Mouse (Mus musculus) urinary bladder, postnatal 36 days (tissue): ENCODE measurements around the gene Heca.
"Not testable (repeated sequence)": the region's sequence is repeated elsewhere in the genome, so short reads cannot be mapped to it uniquely, and the experiment has no call there.

Source experiments
- DNase-seq, 2 experiments: peaks; one replicate each; pipeline ENCODE4 v3.0.0; 2022; ENCODE audit warnings: low spot score in 2 of 2, mixed read lengths in 1 of 2

Gene Heca

DNA sequence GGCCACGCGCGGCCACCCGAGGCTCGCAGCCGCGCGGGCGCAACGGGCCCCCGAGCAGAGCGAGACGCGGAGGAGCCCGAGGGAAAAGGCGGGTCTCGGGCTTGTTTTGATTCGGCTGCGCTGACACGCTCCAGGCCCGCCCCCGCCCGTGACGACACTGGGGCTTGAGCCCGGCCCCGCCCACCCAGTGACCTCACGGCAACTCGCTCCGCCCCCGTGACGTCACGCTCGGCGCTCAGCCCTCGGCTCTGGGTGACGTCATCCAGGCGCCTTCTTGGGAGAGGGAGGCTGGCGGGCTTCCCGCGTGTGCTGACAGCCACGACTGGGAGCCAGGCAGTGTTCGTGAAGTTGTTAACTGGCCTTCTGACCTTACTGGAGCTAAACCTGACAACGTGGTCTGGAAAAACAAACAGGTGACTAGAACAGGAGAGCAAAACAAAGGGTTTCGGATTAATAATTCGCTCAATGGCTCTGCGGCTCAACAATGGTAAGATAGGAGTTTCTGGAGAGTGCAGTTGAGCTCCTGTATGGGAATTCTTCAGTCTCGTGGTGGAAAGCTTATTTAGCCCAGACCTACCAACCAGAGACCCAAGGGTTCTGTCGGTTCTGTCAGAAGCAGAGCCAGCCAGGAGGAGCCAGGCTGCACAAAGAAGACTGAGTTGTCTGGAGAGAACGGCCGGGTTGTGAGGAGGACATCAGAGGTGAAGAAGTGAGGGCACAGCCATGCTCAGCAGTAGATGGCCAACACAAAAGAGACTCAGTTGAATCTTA is at the start of gene Heca:
Gene Heca, minus strand, starts transcription at position 108 of the 771 bp plus-strand sequence.
- peak; percentile 69 to 86 for DNase-seq

DNA sequence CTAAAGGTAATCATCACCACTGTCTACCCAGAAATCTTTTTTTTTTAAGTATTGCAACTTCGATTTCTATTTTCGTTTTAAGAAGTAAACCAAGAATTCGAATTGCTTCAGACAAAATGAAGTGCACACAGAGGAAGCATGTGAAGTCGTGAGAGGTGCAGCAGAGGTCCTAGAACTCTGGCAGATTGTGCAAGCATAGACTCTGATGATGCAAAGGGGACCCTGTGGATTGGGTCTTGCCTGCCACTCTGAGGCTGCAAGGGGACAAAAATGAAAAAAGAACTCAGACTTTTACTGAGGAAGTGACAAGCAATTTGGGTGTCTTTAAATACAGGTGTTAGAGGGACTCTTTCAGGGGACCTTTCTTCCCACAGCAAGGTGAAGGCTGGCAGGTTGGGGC is 42.7 kb upstream of the Heca start:
- DNase-seq = no peak

DNA sequence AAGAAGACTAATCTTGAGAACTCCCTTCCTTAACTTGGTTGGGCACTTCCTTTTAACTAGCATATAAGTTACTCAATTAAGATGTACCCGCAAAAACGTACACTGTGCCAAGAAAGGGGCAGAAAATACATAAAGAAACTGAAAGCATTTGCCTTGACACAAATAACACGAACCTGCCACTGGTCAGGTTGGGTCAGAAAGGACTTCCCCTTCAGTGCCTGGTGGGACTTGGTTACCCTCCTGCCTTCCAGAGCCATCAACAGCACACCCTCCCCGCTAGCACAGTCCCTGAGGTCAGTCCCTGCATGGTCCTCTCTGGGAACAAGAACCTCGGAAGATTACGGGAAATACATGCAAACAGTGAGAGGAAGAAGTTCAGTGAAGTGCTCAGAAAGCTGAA is 41.3 kb upstream of the Heca start:
- DNase-seq = no peak

DNA sequence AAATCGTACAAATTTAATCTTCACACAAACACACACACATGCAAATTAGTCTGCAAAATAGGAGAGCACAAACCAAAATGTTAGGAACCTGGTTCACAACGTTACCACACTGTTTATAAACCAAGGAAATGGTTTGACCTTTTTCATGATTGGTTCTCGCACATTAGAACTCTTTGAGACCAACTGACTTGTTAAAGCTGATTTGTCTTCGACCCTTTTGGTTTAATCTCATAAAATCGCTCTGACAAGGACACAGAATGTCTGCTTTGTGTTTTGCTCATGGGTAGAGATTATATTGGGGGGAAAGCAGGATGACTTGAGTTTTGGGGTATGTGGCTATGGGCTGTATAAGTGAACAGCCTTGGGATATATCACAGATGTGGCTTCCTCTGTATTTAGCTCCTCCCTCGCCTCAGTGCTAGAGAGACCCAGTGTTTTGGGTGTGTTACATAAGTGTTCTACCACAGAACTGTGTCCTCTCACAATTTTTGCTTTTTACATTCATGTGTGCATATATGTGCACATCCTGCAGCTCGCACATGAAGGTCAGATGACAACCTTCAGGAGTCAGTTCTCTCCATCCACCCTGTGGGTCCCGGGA is 40.1 kb upstream of the Heca start:
- no peak for DNase-seq

DNA sequence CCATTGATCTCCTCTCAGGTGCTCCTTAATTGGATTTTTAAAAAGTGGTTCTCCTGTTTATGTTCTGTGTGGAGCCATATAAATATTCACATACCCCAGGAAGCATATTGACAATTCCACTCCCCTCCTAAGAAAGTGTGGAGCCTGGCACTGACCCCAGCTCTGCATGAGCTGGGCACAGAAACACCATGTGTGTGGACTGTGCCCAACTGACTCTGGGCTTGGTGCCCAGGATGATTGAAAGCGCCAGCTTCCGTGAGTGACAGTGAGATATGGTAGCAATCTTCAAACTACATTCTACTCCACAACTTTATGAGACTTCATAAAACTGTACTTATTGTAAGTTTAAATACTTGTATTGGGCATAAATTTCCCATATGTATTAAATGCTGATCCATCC is 35.4 kb upstream of the Heca start:
- no peak for DNase-seq

DNA sequence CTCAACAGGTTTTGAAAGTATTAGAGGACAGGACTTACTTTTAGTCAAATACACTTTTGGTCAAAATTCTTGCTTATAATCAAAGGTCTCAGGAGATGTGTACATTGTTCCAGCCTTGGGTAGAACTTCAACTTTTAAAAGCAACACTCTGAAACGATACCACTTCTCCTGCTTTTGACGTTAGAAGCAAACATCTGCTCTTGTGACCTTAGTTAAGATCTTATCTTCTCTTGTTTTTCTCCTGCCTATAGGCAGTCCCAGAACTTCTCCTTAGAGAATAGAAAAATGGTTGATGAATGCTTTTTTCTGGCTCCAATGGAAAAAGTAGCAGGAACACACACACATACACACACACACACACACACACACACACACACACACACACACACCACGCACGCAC is 18.2 kb upstream of the Heca start:
- DNase-seq = no peak

DNA sequence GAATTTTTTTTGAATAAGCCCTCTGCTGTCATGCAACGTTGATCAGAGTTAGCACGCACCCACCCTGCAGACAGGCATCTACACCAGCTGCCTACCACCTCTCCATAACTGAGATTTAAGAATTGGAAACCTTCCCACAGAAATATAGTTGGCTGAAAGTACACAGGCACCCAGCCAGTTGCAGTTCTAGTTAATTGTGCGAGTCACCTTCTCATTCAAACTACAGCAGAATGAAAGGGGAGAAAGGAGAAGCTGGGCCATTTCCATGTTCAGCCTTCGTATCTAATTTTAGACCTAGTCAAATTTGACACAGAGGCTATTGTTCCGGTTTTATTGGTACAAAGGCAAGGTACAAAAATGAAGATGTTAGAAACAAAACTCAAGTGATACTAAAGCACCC is 2.9 kb upstream of the Heca start:
- DNase-seq = no peak

DNA sequence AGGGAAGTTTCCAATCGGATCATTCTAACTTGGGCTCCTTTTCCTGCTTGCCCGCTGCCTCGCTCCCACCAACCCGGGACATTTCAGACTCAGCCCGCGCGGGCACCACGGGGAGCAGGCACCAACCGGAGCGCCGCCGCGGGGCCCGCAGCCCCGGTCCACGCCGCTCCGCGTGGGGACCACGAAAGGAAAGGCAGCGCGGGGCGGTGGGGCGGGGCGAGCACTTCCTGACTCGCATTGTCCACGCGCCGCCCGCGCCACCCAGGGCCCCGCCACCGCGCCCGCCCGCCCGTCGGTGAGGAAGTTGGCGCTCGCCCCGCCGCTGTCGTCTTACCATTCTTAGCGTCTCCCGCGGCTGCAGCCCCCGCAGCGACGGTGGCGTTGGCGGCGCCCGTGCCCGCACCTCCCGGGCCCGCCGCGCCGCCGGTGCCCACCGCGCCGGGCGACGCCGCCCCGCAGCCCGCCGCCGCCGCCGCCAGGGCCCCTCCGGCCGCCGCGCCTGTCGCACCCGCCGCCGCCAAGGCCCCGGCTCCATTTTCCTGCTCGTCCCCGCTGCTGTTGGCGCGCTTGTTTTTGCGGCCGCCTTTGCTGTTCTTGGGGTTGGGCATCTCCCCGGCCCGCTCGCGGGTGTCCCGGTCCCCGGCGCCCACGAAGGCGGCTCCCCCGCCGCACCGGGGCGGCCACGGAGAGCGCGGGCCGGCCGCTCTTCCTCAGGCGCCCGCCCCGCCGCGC is 526 bp downstream of the Heca start:
- peak; percentile 58 to 61 for DNase-seq

DNA sequence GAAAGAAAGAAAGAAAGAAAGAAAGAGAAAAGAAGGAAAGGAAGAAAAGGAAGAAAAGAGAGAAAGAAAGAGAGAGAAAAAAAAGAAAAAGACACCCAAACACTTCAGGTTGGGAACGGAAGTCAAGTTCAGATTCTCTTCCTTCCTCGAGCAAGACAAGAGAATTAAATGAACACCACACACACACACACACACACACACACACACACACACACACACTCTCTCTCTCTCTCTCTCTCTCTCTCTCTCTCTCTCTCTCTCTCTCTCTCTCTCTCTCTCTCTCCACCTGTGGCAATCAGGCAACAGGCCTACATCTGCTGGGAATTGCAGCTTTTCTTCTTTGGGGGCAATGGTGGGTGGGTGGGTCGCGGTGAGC is 1.1 kb downstream of the Heca start:
- not testable (repeated sequence) for DNase-seq

DNA sequence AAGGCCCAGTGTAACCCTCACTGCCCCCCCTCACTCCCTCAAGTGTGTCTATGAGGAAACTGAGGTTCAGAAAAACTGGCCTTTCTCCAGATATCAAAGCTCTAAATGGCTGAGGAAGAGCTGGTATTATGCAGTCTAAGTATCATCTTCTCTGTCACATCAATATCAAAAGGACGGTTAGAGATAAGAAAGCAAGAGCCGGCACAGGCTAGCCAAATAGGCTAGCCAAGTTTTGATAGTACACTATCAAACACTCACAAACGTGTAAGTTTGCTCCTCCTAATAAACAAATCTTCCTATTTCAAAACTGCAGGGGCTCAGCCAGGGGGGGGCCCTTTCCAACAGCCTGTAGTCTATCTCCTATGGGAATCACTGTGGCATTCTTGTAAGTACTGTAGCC is 1.8 kb downstream of the Heca start:
- no peak for DNase-seq

DNA sequence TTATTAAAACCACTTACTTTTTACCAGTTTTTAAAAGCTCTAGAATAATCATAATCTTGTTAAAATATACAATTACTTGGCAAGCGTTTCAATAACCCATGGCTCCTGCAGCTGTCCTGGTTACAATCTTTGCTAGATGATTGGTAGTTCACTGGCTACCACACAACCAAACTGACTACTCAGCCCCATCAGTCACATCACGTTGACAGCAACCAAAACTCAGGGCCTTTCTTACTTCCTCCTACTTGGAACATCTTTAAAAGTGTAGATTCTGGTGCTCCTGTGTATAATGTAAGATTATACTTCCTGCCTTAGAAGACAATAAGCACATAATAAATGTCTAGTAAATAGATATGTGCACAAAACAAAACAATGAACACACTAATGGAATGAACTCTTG is 14.2 kb downstream of the Heca start:
- no peak for DNase-seq

DNA sequence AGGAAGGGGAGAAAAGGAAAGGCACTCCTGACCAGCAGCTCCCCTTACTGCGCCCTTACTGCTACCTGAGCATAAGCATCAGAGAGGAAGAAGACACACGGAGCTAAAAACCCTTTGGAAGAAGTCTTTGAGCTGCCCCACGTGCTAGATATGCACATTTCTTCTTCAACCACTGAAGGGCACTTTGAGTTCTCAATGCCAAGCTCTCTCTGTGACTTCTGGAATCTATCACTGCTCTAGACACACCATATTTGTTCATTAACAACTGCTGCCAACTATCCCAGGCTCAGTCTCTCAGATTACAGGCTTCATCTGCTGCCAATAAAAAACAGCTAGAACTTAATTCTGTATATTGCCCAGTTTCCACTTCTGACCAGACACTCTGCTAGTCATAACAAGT is 15.7 kb downstream of the Heca start:
- no peak for DNase-seq

DNA sequence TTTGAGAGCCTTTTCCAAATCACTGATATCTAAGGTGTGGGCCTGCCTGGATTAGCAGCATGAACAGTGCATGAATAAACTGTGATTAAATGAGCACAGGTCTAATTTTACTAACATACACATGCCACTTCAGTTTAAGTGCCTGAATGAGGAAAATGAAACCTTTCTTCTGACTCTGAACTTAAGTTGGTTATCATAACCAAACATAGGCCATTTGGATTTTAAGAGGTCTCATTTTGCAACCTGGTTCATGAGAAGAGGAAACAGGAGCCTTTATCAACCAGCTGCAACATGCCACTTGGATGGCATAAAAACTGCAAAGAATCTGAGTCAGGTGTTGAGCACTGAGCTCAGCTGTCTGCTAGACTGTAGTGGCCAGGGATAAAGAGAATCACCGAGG is 16.7 kb downstream of the Heca start:
- no peak for DNase-seq

DNA sequence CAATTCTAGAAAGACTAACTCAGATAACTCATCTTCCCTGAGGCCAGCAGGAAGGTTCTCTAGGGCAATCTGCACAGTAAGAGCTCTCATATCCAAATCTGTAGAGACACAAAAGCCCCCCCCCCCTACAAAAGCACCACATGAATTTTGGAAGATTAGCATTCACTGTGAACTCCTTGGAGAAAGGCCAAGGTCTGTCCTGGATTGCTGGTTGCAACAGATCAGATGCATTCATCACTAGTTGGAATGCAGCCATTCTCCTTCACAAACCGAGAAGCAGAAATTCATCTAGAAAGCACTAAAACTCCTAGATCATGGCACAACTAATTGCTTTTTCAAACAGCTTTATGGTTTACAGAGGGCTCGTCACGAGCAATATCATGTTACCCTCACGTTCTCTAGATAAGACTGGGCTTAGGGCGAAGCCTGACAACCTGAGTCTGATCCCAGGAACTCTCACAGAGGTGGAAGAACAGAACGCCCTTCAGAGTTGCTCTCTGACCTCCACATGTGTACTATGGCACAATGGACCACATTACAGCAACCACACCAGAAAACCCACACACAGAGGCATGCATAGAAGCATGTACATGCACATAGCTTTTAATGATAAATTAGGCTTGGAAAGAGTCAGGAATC is 17.3 kb downstream of the Heca start:
- no peak for DNase-seq

DNA sequence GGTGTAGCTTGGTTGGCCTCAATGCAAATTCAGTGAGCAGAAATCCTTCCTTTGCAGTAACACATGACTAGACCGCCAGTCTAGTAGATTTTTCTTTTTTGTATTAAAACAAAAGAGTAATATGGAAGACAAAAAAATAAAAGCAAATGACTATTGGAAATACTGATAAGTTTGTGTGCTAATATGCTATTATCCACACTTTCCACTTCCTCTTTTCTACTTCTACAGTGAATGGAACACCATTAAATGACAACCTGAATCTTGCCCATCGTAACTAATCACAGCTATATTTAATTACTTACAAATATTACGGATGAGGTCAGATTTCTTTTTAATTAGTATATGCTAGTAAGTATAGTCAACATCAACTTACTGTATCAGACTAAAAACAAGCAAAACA is 22.7 kb downstream of the Heca start:
- DNase-seq = no peak

DNA sequence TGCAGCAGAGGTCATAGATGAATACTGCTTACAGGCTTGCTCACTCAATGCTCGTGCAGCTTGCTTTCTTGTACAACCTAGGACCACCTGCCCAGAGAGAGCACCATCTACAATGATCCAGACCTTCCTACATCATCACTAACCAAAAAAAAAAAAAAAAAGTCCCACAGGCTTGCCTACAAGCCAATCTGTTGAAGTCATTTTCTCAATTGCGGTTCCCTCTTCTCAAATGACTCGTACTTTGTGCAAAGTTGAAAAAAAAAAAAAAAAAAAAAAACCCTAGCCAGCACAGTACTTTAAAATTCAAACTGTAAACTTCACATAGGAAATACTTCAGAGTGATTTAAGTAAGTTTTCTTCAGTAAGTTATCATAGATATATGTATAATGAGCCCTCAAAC is 23.7 kb downstream of the Heca start:
- no peak for DNase-seq

DNA sequence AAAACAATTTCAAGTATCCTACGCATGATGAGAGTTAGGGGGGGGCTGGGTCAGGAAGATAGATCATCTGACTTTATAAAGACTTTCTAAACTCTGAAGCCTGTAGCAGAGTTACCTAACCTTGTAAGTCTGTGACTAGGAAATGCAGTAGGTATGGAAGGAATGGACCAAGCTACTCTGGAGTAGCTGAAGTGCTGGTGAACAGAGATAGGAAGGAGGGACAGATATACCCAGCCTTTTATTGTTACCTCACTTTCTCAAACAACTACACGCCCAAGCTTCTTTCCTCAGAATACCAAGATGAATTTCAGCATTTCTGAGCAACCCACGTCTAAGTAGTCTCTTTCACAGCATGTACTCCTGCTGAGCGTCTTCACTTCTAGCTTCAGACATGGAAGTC is 26.5 kb downstream of the Heca start:
- no peak for DNase-seq

DNA sequence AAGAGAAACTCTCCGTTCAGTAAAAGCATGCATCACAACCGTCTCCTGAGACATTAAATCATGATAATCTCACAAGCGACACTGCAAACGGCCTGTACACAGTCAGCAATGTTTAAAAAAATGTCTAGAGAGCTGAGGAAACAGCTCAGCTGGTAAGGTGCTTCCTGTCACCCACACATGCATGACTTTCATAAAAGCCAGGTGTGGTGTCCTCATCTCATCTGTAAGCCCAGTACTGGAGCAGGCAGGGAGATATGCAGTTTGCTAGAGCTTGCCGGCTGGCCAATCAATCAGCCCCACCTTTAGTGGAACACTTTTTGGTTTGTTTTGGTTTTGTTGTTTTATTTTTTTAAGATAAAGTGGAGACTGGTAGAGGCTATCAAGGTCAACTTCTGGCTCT is 27.9 kb downstream of the Heca start:
- no peak for DNase-seq

DNA sequence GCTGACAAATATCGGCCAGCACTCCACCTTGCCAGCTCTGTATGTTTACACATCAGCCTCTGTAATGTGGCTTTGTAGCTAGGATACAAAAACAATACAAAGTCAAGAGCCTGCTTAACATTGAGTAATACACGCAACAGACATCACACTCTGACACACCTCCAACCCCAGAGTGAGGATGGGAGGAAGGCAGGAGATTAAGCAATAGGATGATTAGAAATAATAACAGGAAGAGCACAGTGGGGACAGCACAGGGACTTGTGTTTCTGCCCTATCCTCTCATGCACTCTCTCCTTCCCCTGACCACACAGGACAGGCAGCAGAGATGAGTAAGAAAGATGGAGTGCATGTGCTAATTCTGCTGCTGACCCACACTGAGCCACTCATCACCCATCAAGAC is 28.8 kb downstream of the Heca start:
- no peak for DNase-seq

DNA sequence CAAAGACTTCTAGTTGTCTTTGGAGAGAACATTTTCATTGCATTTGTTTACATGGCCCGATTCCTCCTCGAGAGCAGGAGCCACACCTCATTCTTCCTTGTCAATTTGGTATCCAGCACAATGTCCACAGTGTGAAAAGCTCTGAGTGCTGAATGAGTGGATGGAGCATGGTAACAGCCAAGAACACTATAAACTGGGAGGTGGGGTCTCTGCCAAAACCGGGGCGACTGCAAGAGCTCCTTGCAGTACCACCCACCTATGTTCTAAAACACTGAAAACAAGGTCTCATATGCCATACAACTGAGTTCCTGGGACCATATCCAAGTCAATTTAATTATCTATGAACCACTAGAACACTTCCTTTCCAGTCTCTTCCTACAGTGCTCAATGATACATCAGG is 39.1 kb downstream of the Heca start:
- no peak for DNase-seq

DNA sequence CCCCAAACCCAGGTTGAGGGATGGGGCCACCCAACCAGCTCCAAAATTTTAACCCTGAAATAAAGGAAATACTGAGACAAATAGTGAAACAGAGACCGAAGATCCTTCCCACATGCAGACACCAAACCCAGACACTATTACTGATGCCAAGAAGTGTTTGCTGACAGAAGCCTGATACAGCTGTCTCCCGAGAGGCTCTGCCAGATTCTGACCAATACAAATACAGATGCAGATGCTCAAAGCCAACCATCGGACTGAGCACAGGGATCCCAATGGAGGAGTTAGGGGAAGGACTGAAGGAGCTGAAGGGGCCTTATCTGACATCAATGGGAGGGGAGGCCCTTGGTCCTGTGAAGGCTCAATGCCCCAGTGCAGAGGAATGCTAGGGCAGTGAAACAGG is 41.5 kb downstream of the Heca start:
- DNase-seq = not testable (repeated sequence)

DNA sequence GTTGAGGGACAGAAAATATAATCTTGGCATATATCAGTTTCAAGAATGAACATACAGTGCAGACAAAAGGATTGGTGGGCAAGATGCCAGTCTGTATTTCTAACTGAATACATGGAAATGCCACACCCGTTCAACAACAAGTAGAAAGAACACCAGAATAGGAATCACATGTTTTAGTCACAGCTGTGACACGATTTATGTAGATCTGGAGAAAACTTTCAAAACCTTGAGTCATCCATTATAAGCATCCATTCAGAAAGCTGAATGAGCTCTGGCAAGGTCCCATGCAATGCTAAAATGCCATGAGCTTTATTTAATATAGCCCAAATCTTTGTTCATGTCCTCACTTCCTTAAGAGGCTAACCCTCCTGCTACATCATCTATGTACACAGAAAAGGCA is 44.4 kb downstream of the Heca start:
- DNase-seq = no peak

DNA sequence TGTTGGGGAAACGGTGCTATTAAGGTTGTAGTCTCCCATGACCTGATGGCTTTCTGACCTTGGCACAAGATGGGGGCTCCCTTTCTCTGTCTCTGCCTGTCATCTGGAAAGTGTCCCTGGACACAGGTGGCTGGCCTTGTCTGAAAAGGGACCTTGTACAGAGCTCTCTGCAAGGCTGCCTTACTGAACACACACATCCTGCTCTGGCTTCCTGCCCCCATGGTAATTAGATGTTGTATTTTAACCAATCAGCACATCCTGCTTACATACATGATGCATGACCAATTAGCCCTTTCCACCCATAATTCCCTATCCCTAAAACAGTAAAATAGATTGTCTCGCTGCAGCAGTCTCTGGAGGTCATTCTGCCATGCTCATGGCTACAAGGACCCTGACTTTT is 67.1 kb downstream of the Heca start:
- DNase-seq = no peak
